Mouse (Mus musculus): ENCODE measurements around the gene Mtus2. TPM values are rescaled to one million over a fixed set of nuclear protein-coding genes. Genes with fewer than 3 reads are reported as not detected.

Gene Mtus2
- polyA plus RNA-seq, 1 experiment from 2014 or later: 13.7 TPM

DNA sequence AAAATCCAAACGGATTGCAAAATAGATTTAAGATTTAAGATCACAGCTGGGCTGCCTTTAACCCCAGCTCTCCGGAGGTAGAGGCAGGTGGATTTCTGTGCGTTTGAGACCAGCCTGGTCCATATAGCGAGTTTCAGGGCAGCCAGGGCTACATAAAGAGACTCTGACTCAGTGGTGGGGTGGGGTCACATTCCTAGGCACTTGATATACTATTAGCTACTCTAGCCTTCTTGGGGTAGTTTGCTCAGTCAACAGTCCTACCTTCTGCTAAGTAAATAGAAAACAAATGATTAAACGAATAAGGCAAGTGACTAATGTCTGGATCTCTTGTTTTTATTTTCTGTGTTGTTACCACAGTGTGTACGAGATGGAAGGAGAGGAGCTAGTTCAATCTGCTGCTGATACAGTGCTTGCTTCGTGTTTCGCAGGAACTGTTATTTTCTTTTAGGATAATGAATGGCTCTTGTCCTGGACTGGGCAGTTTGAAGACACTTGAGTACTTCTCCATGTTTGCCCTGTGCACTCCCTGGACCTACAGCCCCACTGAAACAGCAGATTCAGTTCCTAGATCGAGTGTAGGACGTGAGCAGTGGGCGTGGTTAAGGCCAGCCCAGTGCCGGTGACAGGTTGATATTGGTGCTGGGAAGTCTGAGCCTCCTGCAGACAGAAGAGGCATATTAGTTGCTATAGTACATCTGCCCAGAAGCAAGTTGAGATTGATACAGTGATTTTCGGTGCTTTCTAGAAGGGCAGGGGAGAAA is 6.9 kb downstream of the Mtus2 start:
- no peak for ATAC-seq
- H3K36me3 ChIP-seq (ENCODE audit: poor library complexity, severe bottlenecking): no peaks in the 10 kb centered on the region
- no peaks in the 10 kb centered on the region; the same call in 1 of the 2 replicates for H3K27me3 ChIP-seq
- 75% methylated on average over 13 of the region's 13 CpGs for WGBS
- H3K9me3 ChIP-seq (replicated peaks): no peaks in the 10 kb centered on the region
- no peak overlapping the region for H3K4me2 ChIP-seq
- no peak overlapping the region for H3K9ac ChIP-seq
- no peak overlapping the region for H3K4me3 ChIP-seq
- no peak overlapping the region for H3K27ac ChIP-seq
- no peaks in the 10 kb centered on the region; the same call in 1 of the 2 replicates for H3K4me1 ChIP-seq

DNA sequence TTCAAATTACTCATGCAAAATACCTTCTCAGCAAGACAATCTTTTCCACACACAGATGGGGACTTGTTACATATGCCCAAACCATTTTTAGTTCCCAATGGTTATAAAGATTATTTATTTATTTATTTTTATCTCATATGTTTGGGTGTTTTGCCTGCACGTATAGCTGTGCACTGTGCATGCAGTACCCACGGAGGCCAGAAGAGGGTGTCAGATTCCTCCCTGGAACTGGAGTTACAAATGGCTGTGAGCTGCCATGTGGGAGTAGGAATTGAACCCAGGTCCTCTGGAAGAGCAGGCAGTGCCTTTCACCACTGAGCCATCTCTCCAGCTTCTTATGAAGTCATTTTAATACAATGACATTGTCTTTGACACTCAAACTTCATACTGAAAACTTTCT is 7.7 kb downstream of the Mtus2 start:
- Histone ChIP-seq H3K9me3 (replicated peaks) (no peaks in the 10 kb centered on the region), H3K4me1 (no peaks in the 10 kb centered on the region; the same call in 1 of the 2 replicates), H3K27me3 (no peaks in the 10 kb centered on the region), H3K4me2 (no peak overlapping the region), H3K27ac (no peak overlapping the region), H3K9ac (no peak overlapping the region), H3K36me3 (ENCODE audit: poor library complexity, severe bottlenecking) (no peaks in the 10 kb centered on the region), H3K4me3 (no peak overlapping the region)
- WGBS: 56% methylated on average over 2 of the region's 2 CpGs
- ATAC-seq: no peak

DNA sequence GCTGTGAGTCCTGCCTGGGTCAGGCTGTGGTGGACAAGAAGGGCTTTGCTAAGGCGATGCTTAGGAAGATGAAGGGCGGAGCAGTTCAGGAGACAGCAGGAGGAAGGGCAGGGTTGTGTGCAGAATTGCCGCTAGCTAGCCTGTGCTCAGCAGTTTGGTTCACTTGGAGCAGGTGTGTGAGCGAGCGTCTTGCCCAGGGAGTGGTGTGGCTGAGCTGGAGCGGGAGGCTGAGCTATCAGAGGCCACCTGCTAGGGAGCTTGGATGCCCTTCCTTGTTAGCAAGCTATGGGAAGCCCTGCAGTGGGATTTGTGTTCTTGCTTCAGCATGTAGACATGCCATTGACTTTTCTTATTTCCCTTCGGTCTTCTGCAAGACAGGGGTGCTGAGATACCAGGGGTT is 9.5 kb downstream of the Mtus2 start:
- H3K27ac ChIP-seq: no peak overlapping the region

DNA sequence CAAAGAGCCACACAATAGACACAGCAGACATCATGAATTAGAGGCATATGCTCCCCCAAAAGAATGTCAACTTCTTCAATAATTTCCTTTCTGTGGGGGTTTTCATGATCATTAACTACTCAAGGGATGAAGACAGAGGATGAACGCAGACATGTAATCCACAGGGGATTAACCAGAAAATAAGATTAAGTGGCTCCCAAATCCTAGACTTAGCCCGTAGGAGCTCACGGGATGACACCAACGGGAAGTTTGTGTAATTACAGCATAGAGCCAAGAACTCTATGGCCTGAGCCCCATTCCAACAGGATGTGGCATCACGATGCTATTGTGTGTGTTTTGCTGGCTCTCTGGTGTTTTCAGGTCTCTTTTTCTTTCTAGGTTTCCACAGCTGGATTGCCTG is 12.4 kb downstream of the Mtus2 start:
- Histone ChIP-seq H3K4me1 (no peaks in the 10 kb centered on the region), H3K27ac (no peak overlapping the region), H3K4me2 (no peak overlapping the region), H3K27me3 (no peaks in the 10 kb centered on the region), H3K4me3 (no peak overlapping the region), H3K9ac (no peak overlapping the region), H3K9me3 (replicated peaks) (no peaks in the 10 kb centered on the region), H3K36me3 (ENCODE audit: poor library complexity, severe bottlenecking) (no peaks in the 10 kb centered on the region)
- 73% methylated on average over 5 of the region's 5 CpGs for WGBS
- no peak for ATAC-seq

More for the DNA sequence above, 9.5 kb downstream of the Mtus2 start:
- H3K9me3 ChIP-seq (replicated peaks): no peaks in the 10 kb centered on the region
- 86% methylated on average over 7 of the region's 7 CpGs for WGBS
- no peak overlapping the region for H3K4me2 ChIP-seq
- H3K27me3 ChIP-seq: no peaks in the 10 kb centered on the region
- H3K4me3 ChIP-seq: no peak overlapping the region
- ATAC-seq: no peak
- H3K4me1 ChIP-seq: no peaks in the 10 kb centered on the region; the same call in 1 of the 2 replicates
- H3K9ac ChIP-seq: no peak overlapping the region
- H3K36me3 ChIP-seq (ENCODE audit: poor library complexity, severe bottlenecking): no peaks in the 10 kb centered on the region

DNA sequence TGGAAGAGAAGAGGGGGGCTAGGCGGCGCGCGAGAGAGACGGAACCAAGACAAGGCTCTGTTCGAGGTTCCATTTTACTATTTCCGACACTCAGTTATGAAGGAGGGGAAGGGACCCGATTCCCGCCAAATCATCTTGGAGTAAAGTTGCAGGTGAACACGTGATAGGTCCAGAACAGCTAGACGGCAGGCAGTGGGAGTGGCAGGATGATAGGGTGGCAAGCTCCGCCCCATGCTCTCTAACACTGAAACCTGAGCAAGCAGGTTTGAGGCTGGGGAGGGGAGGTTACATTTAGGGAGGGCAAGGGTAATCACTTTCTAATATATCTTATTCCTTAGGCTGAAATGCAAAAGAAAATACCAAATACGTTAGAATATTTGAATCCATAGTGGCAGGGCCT is 18.9 kb downstream of the Mtus2 start:
- ATAC-seq: no peak
- no peaks in the 10 kb centered on the region for H3K36me3 ChIP-seq (ENCODE audit: poor library complexity, severe bottlenecking)
- WGBS: 70% methylated on average over 13 of the region's 13 CpGs

DNA sequence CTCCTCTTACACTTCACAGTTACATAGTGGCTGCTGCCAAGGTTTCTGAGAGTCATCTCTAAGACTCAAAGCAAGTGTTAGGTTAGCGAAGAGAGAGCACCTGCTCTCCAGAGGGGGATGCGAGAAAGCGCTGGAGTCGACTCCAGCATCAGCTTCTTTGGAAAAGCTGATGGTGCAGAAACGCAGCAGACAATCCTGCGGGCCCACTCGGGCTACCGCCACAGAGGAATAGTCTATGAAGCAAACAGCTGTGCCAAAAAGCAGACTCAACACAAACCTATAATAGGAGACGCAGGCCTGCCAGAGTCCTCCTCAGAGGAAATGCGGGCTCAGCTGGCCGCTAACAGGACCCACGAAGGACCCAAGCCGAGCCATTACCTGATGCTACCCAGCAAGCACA is 23.5 kb downstream of the Mtus2 start:
- Histone ChIP-seq H3K27ac (no peak overlapping the region), H3K4me1 (no peaks in the 10 kb centered on the region), H3K36me3 (ENCODE audit: poor library complexity, severe bottlenecking) (no peaks in the 10 kb centered on the region), H3K9ac (no peak overlapping the region), H3K9me3 (replicated peaks) (0 out of 2 replicates have a peak, but pooled peaks cover 4% of the 10 kb centered on the region), H3K27me3 (no peaks in the 10 kb centered on the region), H3K4me3 (no peak overlapping the region), H3K4me2 (no peak overlapping the region)
- no peak for ATAC-seq
- WGBS: 82% methylated on average over 13 of the region's 13 CpGs

More for the DNA sequence above, 18.9 kb downstream of the Mtus2 start:
- Histone ChIP-seq H3K9me3 (replicated peaks) (0 out of 2 replicates have a peak, but pooled peaks cover 4% of the 10 kb centered on the region), H3K4me1 (no peaks in the 10 kb centered on the region), H3K4me3 (no peak overlapping the region), H3K27me3 (no peaks in the 10 kb centered on the region), H3K27ac (no peak overlapping the region), H3K4me2 (no peak overlapping the region), H3K9ac (no peak overlapping the region)

DNA sequence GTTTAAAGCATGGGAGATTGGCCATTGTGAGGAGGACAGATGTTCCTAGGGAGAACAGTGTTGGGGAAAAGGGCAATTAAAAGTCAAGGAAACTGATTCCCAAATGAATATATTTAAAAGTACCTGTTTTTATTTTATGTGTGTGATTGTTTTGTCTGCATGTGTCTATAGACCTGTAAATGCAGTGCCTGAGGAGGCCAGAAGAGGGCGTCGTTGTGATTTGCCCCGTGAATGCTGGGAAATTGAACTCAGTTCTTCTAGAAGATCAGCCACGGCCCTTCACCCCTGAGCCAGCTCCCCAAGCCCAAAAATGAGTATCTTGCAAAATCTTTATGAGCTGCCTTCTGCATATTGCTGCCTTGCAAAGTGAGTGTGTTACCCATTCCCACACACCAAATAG is 33.2 kb downstream of the Mtus2 start:
- H3K4me3 ChIP-seq: no peak overlapping the region
- WGBS: 76% methylated on average over 4 of the region's 4 CpGs
- H3K9ac ChIP-seq: no peak overlapping the region
- H3K9me3 ChIP-seq (replicated peaks): peaks cover 5% of the 10 kb centered on the region
- no peak overlapping the region for H3K4me2 ChIP-seq
- H3K36me3 ChIP-seq (ENCODE audit: poor library complexity, severe bottlenecking): no peaks in the 10 kb centered on the region
- no peaks in the 10 kb centered on the region for H3K27me3 ChIP-seq
- H3K4me1 ChIP-seq: no peaks in the 10 kb centered on the region
- no peak overlapping the region for H3K27ac ChIP-seq
- no peak for ATAC-seq

DNA sequence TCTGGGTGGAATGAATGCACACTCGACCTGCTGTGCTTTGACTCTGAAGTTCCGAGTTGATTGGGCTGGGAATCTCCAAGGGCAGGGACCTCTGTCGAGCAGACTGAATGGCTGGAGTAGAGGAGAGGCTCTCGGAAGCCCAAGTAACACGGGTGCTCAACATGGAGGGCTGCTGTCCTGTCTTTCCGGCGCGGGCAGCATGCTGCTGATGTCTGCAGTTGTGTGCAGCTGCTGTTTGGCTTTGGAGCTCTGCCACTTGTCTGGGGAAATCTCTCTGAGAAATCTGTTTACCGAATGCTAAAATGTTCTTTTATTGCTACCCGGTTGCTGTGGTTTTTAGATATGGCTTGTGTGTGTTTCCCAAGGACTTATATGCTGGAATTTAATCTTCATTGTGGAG is 33.7 kb downstream of the Mtus2 start:
- Histone ChIP-seq H3K4me3 (no peak overlapping the region), H3K36me3 (ENCODE audit: poor library complexity, severe bottlenecking) (no peaks in the 10 kb centered on the region), H3K4me1 (no peaks in the 10 kb centered on the region), H3K9me3 (replicated peaks) (peaks cover 5% of the 10 kb centered on the region), H3K27ac (no peak overlapping the region), H3K4me2 (no peak overlapping the region), H3K27me3 (no peaks in the 10 kb centered on the region), H3K9ac (no peak overlapping the region)
- WGBS: 84% methylated on average over 10 of the region's 10 CpGs
- ATAC-seq: no peak

DNA sequence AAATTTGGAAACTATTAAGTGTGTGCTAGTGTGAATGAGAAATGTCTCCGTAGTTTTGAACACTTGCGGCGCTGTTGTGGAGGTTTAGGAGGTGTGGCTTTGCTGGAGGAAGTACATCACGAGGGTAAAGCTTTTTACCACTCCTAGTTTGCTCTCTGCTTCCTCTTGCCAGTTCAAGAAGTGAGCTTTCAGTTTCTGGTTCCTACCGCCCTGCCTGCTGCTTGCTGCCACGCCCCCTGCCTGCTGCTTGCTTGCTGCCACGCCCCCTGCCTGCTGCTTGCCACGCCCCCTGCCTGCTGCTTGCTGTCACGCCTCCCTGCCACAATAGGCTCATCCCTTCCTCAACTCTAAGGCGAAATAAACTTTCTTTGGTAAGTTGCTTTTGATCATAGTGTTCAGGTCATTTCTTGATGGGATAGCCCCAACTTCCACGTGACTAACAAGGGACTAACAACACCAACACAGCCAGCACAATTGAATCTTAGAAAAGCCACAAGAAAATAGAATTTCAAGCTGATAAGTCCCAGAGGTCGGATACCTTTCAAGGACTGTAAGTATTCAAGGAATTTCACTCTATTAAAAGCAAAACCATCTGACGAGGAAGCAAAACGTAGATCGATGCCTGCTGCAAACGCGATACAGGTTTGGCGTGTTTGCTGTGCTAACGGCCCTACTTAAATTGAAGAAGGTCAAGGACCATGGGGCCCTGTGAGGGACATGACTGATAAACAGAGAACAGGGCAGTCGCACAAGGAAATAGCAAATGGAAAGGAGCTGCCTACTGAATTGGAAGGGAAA is 35.7 kb downstream of the Mtus2 start:
- ATAC-seq: no peak; the same call in 1 of the 2 replicates
- H3K9me3 ChIP-seq (replicated peaks): no peaks in the 10 kb centered on the region
- H3K9ac ChIP-seq: no peak overlapping the region
- H3K27me3 ChIP-seq: no peaks in the 10 kb centered on the region
- 29% methylated on average over 20 of the region's 20 CpGs for WGBS
- H3K27ac ChIP-seq: no peak overlapping the region
- H3K4me2 ChIP-seq: peak overlapping the region; percentile 24
- 0 out of 2 replicates have a peak, but pooled peaks cover 4% of the 10 kb centered on the region for H3K4me1 ChIP-seq
- H3K4me3 ChIP-seq: no peak overlapping the region
- H3K36me3 ChIP-seq (ENCODE audit: poor library complexity, severe bottlenecking): no peaks in the 10 kb centered on the region

DNA sequence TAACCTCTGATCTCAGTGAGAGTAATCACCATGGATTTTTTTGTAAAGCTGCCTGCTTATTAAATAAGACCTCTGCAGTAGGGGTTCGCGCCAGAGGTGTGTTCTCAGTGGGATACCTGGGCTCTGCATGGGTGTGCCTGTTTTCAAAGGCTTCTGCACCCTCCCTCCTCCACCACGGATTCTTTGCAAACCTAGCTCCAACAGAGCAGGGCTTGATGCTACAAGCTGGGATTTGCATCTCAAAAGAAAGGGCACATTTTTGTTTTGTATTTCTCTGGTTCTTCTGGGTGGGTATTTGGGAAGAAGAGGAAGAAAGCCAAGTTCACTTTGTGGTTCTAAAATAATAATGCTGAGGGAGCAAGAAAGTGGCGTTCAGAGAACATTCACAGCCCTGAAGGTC is 48.1 kb downstream of the Mtus2 start:
- no peak overlapping the region for H3K4me3 ChIP-seq
- H3K9me3 ChIP-seq (replicated peaks): no peaks in the 10 kb centered on the region
- H3K4me1 ChIP-seq: peaks cover 6% of the 10 kb centered on the region; the same call in 1 of the 2 replicates
- no peak overlapping the region for H3K9ac ChIP-seq
- 23% methylated on average over 4 of the region's 4 CpGs for WGBS
- no peaks in the 10 kb centered on the region for H3K27me3 ChIP-seq
- H3K36me3 ChIP-seq (ENCODE audit: poor library complexity, severe bottlenecking): no peaks in the 10 kb centered on the region
- H3K4me2 ChIP-seq: no peak overlapping the region
- H3K27ac ChIP-seq: no peak overlapping the region
- no peak for ATAC-seq

DNA sequence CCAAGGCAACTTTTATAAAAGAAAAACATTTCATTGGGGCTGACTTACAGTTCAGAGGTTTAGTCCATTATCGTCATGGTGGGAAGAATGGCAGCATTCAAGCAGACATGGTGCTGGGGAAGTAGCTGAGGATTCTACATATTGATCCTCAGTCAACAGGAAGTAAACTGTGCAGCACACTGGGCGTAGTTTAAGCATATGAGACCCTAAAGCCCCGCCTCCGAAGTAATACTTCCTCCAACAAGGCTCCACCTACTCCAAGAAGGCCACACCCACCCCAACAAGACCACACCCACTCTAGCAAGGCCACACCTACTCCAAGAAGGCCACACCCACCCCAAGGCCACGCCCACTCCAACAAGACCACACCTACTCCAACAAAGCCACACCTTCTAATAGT is 55.0 kb downstream of the Mtus2 start:
- no peak for ATAC-seq
- peaks cover 3% of the 10 kb centered on the region; the same call in 1 of the 2 replicates for H3K9me3 ChIP-seq (replicated peaks)
- 79% methylated on average over 5 of the region's 5 CpGs for WGBS

DNA sequence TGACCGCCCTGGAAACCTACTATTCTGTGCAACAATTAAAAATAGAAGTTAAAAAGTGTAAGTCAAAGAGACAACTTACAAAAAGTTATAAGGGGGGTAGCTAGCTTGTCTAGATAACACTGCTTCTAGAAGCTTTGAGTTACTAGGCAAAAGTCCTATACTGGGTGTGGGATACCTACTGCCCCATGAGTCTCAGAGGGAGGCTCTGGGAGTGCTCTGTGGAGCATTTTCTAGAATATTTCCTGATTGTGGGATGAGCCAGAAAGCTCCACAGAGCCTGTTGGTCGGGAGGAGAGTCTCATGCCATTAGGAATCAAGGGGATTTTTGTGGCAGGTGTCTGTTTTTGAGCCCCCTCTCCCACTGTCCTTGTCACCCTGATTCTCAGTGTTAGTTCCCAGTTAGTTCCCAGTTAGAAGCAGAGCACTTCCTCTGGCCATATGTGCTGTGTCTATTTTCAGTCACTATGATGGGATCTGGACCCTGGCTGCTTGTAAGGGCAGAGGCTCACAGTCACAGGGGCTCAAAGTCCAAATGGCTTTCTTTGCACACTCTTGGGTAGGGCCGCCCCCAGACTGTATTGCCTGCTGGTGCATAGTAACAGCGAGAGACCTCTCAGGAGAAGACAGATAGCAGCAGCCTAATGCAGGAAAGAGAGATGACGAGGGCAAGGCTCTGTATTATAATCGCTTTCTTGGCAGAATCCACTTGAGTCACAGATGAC is 57.2 kb downstream of the Mtus2 start:
- no peak overlapping the region for H3K27ac ChIP-seq
- 75% methylated on average over 6 of the region's 6 CpGs for WGBS
- no peak for ATAC-seq
- H3K36me3 ChIP-seq (ENCODE audit: poor library complexity, severe bottlenecking): no peaks in the 10 kb centered on the region
- peaks cover 3% of the 10 kb centered on the region; the same call in 1 of the 2 replicates for H3K9me3 ChIP-seq (replicated peaks)
- no peaks in the 10 kb centered on the region for H3K4me1 ChIP-seq
- no peak overlapping the region for H3K4me3 ChIP-seq
- no peak overlapping the region for H3K4me2 ChIP-seq
- H3K27me3 ChIP-seq: no peaks in the 10 kb centered on the region
- H3K9ac ChIP-seq: no peak overlapping the region

More for the DNA sequence above, 55.0 kb downstream of the Mtus2 start:
- Histone ChIP-seq H3K4me3 (no peak overlapping the region), H3K27ac (no peak overlapping the region), H3K4me2 (no peak overlapping the region), H3K9ac (no peak overlapping the region), H3K4me1 (no peaks in the 10 kb centered on the region), H3K36me3 (ENCODE audit: poor library complexity, severe bottlenecking) (no peaks in the 10 kb centered on the region), H3K27me3 (no peaks in the 10 kb centered on the region)
